Mouse (Mus musculus): ENCODE measurements around the gene Ggct. TPM values are rescaled to one million over a fixed set of nuclear protein-coding genes. Genes with fewer than 3 reads are reported as not detected.

Ggct gene
- 8.7 and 11.7 TPM in 2 replicates for total RNA-seq (2014; rRNA removed)
- 6.2 and 6.6 TPM in 2 replicates for polyA plus RNA-seq (2012; rRNA removed)

DNA sequence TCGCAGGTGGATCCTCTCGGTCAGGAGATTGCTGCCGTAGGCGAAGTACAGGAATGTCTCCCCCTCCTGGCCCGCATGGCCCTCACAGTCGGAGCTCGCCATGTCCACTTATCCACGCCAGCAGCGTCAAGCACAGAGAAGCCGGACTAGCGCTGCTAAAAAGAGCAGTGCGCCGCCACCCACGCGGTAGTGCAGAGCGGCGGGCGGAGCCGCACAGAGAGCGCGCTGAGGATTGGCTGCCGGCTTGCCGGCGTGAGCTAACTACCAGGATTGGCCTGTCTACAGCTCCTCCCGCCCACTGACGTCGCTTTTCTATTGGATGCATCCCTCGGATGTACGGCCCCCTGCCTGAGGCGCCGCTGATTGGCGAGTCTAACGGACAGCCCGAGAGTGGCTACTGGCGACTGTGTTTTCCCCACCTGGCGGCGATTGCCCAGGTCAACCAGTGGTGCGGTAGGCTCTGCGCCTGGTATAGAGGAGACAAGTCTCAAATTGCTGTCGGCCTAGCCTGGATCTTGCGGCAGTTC is at the start of gene Ggct:
Ggct (minus strand) TSS at position 217 of the 527 bp plus-strand sequence.
- peak within 1 kb of the TSS; percentile 50 for H3K27ac ChIP-seq (replicated peaks; ENCODE audit: insufficient read depth, low read depth, low read length)
- WGBS, result under 1% methylated on average over 41 of the region's 41 CpGs

DNA sequence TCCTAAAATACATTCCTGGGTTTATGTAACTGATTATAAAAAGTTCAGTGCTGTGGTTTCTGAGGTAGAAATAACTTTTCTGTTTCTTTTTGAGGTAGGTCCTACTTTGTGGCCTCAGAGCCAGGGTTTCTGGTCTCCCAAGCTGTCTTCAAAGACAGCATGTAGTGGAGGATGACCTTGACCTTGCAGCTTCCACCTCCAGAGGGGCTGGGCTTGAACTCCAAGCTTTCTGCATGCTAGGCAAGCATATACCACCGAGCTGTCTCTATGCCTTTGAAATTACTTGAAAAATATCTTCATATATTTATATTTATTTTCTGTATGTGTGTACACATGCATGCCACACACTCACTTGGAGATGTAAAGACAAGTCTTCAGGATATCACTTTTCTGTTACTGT is 47.3 kb upstream of the Ggct start:
- WGBS, result 40% methylated on average over 1 of the region's 1 CpGs
- Histone ChIP-seq H3K36me3 (ENCODE audit: control insufficient read depth, insufficient read depth, low read length) (no peaks in the 10 kb centered on the region), H3K9ac (ENCODE audit: low read depth, low read length) (no peak overlapping the region), H3K27me3 (ENCODE audit: control insufficient read depth, insufficient read depth, low read length) (no peaks in the 10 kb centered on the region), H3K79me2 (ENCODE audit: control insufficient read depth, insufficient read depth, low read length) (peaks cover 24% of the 10 kb centered on the region), H3K27ac (replicated peaks; ENCODE audit: insufficient read depth, low read depth, low read length) (no peak overlapping the region), H3K4me1 (ENCODE audit: control insufficient read depth, insufficient read depth, low read length) (no peaks in the 10 kb centered on the region), H3K4me3 (ENCODE audit: insufficient read depth, low read depth, low read length) (no peak overlapping the region)
- no peak for DNase-seq (ENCODE audit: extremely low read depth, low read depth, low spot score)
- TF ChIP-seq CTCF (IDR thresholded peaks at IDR 0.05; ENCODE audit: low read depth, low read length), result no peak
- TF ChIP-seq POLR2A (IDR thresholded peaks at IDR 0.05; ENCODE audit: extremely low read depth, insufficient read depth, low read length), result no peak

More for the DNA sequence above, at the start of gene Ggct:
- H3K4me3 ChIP-seq (ENCODE audit: insufficient read depth, low read depth, low read length), result peak within 1 kb of the TSS; percentile 61
- DNase-seq (ENCODE audit: extremely low read depth, low read depth, low spot score), result peak; percentile 95
- H3K27me3 ChIP-seq (ENCODE audit: control insufficient read depth, insufficient read depth, low read length), result no peaks in the 10 kb centered on the region
- TF ChIP-seq CTCF (IDR thresholded peaks at IDR 0.05; ENCODE audit: low read depth, low read length) (peak; percentile 84), POLR2A (IDR thresholded peaks at IDR 0.05; ENCODE audit: extremely low read depth, insufficient read depth, low read length) (peak; percentile 83)
- H3K4me1 ChIP-seq (ENCODE audit: control insufficient read depth, insufficient read depth, low read length), result peaks cover 13% of the 10 kb centered on the region
- H3K79me2 ChIP-seq (ENCODE audit: control insufficient read depth, insufficient read depth, low read length), result no peaks in the 10 kb centered on the region
- peaks cover 5% of the 10 kb centered on the region; the same call in 1 of the 2 replicates for H3K36me3 ChIP-seq (ENCODE audit: control insufficient read depth, insufficient read depth, low read length)
- H3K9ac ChIP-seq (ENCODE audit: low read depth, low read length), result peak within 1 kb of the TSS; percentile 65

DNA sequence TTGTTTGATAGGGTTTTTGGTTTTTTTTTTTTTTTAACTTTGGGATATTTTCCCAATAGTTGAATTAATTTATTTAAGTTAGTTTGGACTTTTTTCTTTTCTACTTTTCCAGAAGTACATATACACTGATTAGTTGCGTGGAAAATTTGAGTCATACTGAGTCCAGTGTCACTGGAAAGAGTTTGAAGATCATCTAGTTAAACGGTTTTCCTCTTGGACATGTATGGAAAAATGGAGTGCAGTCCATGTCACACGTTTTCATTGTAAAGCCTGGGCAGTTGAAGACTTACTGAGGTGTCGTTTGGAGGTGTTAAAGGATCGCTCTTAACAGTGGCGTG is 46.7 kb upstream of the Ggct start:
- Histone ChIP-seq H3K36me3 (ENCODE audit: control insufficient read depth, insufficient read depth, low read length) (no peaks in the 10 kb centered on the region), H3K79me2 (ENCODE audit: control insufficient read depth, insufficient read depth, low read length) (peaks cover 23% of the 10 kb centered on the region), H3K4me3 (ENCODE audit: insufficient read depth, low read depth, low read length) (no peak overlapping the region), H3K9ac (ENCODE audit: low read depth, low read length) (no peak overlapping the region), H3K4me1 (ENCODE audit: control insufficient read depth, insufficient read depth, low read length) (no peaks in the 10 kb centered on the region), H3K27me3 (ENCODE audit: control insufficient read depth, insufficient read depth, low read length) (no peaks in the 10 kb centered on the region), H3K27ac (replicated peaks; ENCODE audit: insufficient read depth, low read depth, low read length) (no peak overlapping the region)
- no peak for TF ChIP-seq POLR2A (IDR thresholded peaks at IDR 0.05; ENCODE audit: extremely low read depth, insufficient read depth, low read length)
- TF ChIP-seq CTCF (IDR thresholded peaks at IDR 0.05; ENCODE audit: low read depth, low read length), result no peak
- WGBS, result 84% methylated on average over 6 of the region's 6 CpGs
- no peak for DNase-seq (ENCODE audit: extremely low read depth, low read depth, low spot score)

DNA sequence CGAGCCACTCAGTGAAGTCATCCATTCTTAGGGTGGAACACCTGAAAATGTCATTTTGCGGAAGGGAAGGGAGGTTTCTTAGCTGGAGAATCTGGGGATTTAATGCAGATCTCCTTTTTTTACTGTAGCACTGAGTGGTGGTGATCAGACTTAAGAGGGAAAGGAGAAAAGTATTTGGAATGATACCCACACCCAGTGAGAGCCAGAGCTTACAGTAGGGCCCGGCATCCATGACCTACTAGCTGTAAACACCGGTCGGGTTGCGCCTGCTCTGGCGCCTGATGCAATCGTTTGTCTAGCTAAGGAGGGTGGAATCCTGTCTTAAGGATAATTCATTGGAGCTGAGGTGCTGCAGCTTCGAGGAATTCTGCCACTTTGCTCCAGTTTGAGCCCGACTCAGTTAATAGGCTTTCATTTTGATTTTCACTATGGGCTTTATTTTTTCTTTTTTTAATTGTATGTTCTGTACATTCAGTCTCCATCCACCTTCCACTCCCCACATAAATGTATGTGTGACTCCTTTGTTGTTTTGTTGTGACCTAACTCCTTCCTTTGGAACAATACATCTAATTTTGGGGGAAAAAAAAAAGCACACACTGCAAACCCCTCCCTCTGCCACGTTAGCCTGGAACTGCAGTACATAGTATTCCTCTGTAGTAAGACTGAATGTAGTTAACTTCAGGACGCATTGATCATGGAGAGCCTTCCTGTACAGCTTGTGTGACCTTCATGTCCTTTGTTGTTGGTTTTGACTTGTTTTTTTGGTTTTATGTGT is 46.1 kb upstream of the Ggct start:
- Histone ChIP-seq H3K27me3 (ENCODE audit: control insufficient read depth, insufficient read depth, low read length) (no peaks in the 10 kb centered on the region), H3K9ac (ENCODE audit: low read depth, low read length) (peak overlapping the region; percentile 97), H3K4me1 (ENCODE audit: control insufficient read depth, insufficient read depth, low read length) (no peaks in the 10 kb centered on the region), H3K4me3 (ENCODE audit: insufficient read depth, low read depth, low read length) (peak overlapping the region; percentile 76), H3K79me2 (ENCODE audit: control insufficient read depth, insufficient read depth, low read length) (peaks cover 18% of the 10 kb centered on the region), H3K27ac (replicated peaks; ENCODE audit: insufficient read depth, low read depth, low read length) (no peak overlapping the region), H3K36me3 (ENCODE audit: control insufficient read depth, insufficient read depth, low read length) (no peaks in the 10 kb centered on the region)
- whole genome bisulfite sequencing, result 5% methylated on average over 12 of the region's 12 CpGs
- TF ChIP-seq POLR2A (IDR thresholded peaks at IDR 0.05; ENCODE audit: extremely low read depth, insufficient read depth, low read length), result no peak
- TF ChIP-seq CTCF (IDR thresholded peaks at IDR 0.05; ENCODE audit: low read depth, low read length), result no peak
- peak; percentile 24 for DNase-seq (ENCODE audit: extremely low read depth, low read depth, low spot score)

DNA sequence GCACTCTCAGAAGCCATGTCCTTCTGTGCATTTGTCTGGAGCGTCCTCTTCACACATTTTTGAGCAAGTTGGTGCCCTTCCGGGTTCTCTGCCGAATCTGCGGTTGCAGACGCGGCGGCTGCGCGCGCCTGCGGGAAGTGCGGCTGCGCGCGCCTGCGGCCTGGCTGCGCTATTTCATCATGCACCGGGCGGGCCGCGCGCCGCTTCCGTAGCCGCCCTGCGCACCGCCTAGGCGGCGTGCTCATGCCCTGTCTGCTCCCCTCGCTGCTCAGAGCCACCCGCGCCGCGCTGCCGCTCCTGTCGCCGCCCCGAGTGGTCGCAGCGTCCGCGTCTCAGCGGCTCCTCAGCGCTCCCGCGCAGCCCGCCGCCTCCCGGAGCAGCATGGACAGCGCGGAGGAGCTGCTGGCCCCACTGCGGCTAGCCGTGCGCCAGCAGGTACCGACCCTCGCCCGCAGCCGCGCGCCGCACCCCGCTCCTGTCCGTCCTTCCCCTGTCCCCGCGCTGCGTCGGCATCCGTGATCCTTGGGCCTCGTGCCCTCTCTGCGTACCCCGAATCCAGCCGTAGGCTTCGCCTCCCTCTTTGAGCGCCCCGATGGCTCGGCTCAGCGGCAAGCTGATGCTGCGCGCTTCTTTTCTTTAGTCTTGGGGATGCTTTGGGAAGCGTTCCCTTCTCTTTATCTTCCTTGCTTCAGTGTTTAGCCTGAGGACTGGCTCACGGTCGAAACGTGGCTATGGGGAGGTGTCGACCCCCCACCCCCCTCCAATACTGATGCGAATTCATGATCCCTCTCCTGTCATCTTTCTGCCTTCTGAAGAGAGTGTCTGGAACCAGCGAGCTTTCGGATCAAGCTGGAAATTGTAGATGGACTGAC is 45.3 kb upstream of the Ggct start, which contains the start of gene Gars:
Gars (plus strand) TSS at position 209 of the 872 bp plus-strand sequence.
- H3K9ac ChIP-seq (ENCODE audit: low read depth, low read length), result peak within 1 kb of the TSS; percentile 97
- TF ChIP-seq POLR2A (IDR thresholded peaks at IDR 0.05; ENCODE audit: extremely low read depth, insufficient read depth, low read length) (peak; percentile 73), CTCF (IDR thresholded peaks at IDR 0.05; ENCODE audit: low read depth, low read length) (no peak)
- H3K27me3 ChIP-seq (ENCODE audit: control insufficient read depth, insufficient read depth, low read length), result no peaks in the 10 kb centered on the region
- peaks cover 16% of the 10 kb centered on the region for H3K79me2 ChIP-seq (ENCODE audit: control insufficient read depth, insufficient read depth, low read length)
- H3K36me3 ChIP-seq (ENCODE audit: control insufficient read depth, insufficient read depth, low read length), result no peaks in the 10 kb centered on the region
- peak; percentile 70 for DNase-seq (ENCODE audit: extremely low read depth, low read depth, low spot score)
- peak within 1 kb of the TSS; percentile 76 for H3K4me3 ChIP-seq (ENCODE audit: insufficient read depth, low read depth, low read length)
- no peaks in the 10 kb centered on the region for H3K4me1 ChIP-seq (ENCODE audit: control insufficient read depth, insufficient read depth, low read length)
- H3K27ac ChIP-seq (replicated peaks; ENCODE audit: insufficient read depth, low read depth, low read length), result peak within 1 kb of the TSS; percentile 97
- WGBS, result 1% methylated on average over 85 of the region's 87 CpGs
